Mouse (Mus musculus) mouse embryonic stem cell (cell line): ENCODE results near the gene Vmn1r131.
"Not testable (repeated sequence)": the region's sequence is repeated elsewhere in the genome, so short reads cannot be mapped to it uniquely, and the experiment has no call there.

Experiments
- in situ Hi-C, 2 experiments: fragments of 300-500 bp; cut with MboI; formaldehyde crosslinking; loops; 1 replicate in 1 of 2; 3 replicates in 1 of 2; pipeline ENCODE4 v1.14.3; 2019 to 2020; ENCODE audit warnings: low sequenced_read_pairs in 2 of 2, low pct_unique_long_range_greater_than_20kb in 1 of 2, mixed read lengths in 1 of 2; ENCODE audit not compliant: unreplicated experiment in 1 of 2

Vmn1r131 gene

GRCm38 (mm10) chr7:21545990-21546389 is at the start of gene Vmn1r131:
Gene Vmn1r131, minus strand, starts transcription at chr7:21546090.
- in situ Hi-C loops = not testable (repeated sequence)

GRCm38 (mm10) chr7:21511480-21511879 is 34.4 kb downstream of the Vmn1r131 start, which contains the start of gene Vmn1r130:
Gene Vmn1r130, plus strand, starts transcription at chr7:21511780.
- in situ Hi-C loops = not testable (repeated sequence)
